Mouse (Mus musculus) kidney, adult 2 months (tissue): Measurements from ENCODE around the gene Otog.

ENCODE experiments used
- CTCF ChIP-seq: fragments of 200-500 bp; conservative IDR thresholded peaks from 2 replicates; pipeline ENCODE4 v1.5.1; 2011; ENCODE audit warnings: low read depth, mild to moderate bottlenecking, control low read depth, low read length, moderate library complexity, mixed read lengths; ENCODE audit not compliant: insufficient read depth, insufficient read length
- POLR2A ChIP-seq: fragments of 200-500 bp; IDR thresholded peaks from one replicate; pipeline ENCODE4 v1.6.1; 2011; ENCODE audit warnings: low read depth, low read length, control low read depth

DNA sequence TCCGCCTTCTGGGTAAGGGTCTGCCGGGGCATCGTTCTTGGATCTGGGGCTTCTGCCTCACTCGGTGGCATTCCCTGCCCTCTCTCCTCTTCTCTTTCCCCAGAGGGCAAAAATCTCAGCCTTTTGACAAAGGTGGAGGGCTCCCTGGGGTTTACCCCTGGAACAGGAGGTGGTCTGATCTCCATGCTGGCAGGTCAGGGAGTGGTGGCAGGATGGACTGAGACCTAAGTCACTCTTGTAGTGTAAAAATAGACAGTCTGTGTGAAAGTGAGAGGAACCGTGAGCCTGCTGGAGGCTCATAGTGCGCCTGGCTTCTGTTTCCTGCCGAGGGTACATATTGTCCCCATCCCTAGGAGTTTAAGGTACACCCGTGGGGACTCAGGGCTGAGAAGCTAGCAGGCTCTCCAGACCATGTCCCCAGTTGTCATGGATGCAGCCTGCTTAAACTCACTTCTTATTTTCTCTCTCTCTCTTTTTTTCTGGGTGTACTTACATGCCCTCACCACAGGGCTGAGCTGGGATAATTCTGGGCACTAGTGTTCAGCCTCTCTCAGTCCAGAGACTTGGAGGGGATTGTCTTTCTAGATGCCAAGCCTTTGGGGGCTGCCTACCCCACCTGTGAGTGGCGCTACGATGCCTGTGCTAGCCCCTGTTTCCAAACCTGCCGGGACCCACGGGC is 44.5 kb downstream of the Otog start:
- TF ChIP-seq CTCF (no peak), POLR2A (no peak)
